Mouse (Mus musculus) erythroblast, embryonic 14.5 days (primary cell): ENCODE data around the gene Kdm3a. TPM values are rescaled to one million over a fixed set of nuclear protein-coding genes. Genes with fewer than 3 reads are reported as not detected.
A peak's percentile ranks its signal among the peaks of the same experiment; 100 is the strongest.

Experiments
- H3K27me3 ChIP-seq: 2 replicates; pipeline ENCODE4 v1.6.1; 2012; ENCODE audit warnings: inconsistent platforms; ENCODE audit not compliant: control insufficient read depth
- H3K36me3 ChIP-seq: 2 replicates; pipeline ENCODE4 v1.6.1; 2012; ENCODE audit warnings: mild to moderate bottlenecking, inconsistent platforms; ENCODE audit not compliant: control insufficient read depth
- H3K4me1 ChIP-seq: 2 replicates; pipeline ENCODE4 v1.6.1; 2012; ENCODE audit warnings: inconsistent platforms; ENCODE audit not compliant: control insufficient read depth
- H3K4me3 ChIP-seq: replicated peaks from 2 replicates; pipeline ENCODE3; 2012; ENCODE audit warnings: moderate library complexity, mild to moderate bottlenecking, inconsistent platforms
- H3K9me3 ChIP-seq: 2 replicates; pipeline ENCODE4 v1.6.1; 2012; ENCODE audit warnings: low read length, inconsistent platforms, mixed read lengths; ENCODE audit not compliant: control insufficient read depth
- GATA1 ChIP-seq: IDR thresholded peaks from 2 replicates; pipeline ENCODE4 v1.6.1; 2012; ENCODE audit warnings: low read length, inconsistent platforms, mixed read lengths
- TAL1 ChIP-seq: IDR thresholded peaks from 3 replicates; pipeline ENCODE4 v1.6.1; 2012; ENCODE audit warnings: low read length, inconsistent platforms, mixed read lengths
- polyA plus RNA-seq: library from polyadenylated mRNA; stranded (reverse); fragments of >175 nt; gene quantifications from 2 replicates; pipeline ENCODE4 v1.2.3, GENCODE M21; 2012

Gene Kdm3a
- polyA plus RNA-seq = 0.45 and 0.69 TPM in 2 replicates

GRCm38 (mm10) chr6:71632829-71633662, at the start of gene Kdm3a:
TSS of gene Kdm3a (minus strand) at chr6:71632990.
- TF ChIP-seq GATA1 (no peak; the same call in 1 of the 2 replicates), TAL1 (no peak)
- Histone ChIP-seq H3K27me3 (peaks cover 16% of the 10 kb centered on the region), H3K4me1 (peaks cover 28% of the 10 kb centered on the region)

GRCm38 (mm10) chr6:71678891-71679290, 46.1 kb upstream of the Kdm3a start:
- no peak for TF ChIP-seq GATA1
- peaks cover 5% of the 10 kb centered on the region; the same call in 1 of the 2 replicates for H3K27me3 ChIP-seq
- H3K4me3 ChIP-seq = no peak overlapping the region
- no peaks in the 10 kb centered on the region for H3K36me3 ChIP-seq
- no peaks in the 10 kb centered on the region; the same call in 1 of the 2 replicates for H3K9me3 ChIP-seq
- no peaks in the 10 kb centered on the region for H3K4me1 ChIP-seq

More at GRCm38 (mm10) chr6:71632829-71633662, at the start of gene Kdm3a:
- Histone ChIP-seq H3K9me3 (no peaks in the 10 kb centered on the region), H3K36me3 (peaks cover 28% of the 10 kb centered on the region), H3K4me3 (peak within 1 kb of the TSS; percentile 95)

GRCm38 (mm10) chr6:71673166-71673565, 40.4 kb upstream of the Kdm3a start:
- Histone ChIP-seq H3K9me3 (no peaks in the 10 kb centered on the region; the same call in 1 of the 2 replicates), H3K27me3 (peaks cover 5% of the 10 kb centered on the region; the same call in 1 of the 2 replicates), H3K4me1 (no peaks in the 10 kb centered on the region), H3K4me3 (no peak overlapping the region), H3K36me3 (no peaks in the 10 kb centered on the region)
- TF ChIP-seq TAL1 (no peak), GATA1 (no peak)

GRCm38 (mm10) chr6:71664511-71664910, 31.7 kb upstream of the Kdm3a start:
- H3K9me3 ChIP-seq = no peaks in the 10 kb centered on the region
- H3K4me3 ChIP-seq = no peak overlapping the region
- H3K27me3 ChIP-seq = no peaks in the 10 kb centered on the region; the same call in 1 of the 2 replicates
- TF ChIP-seq GATA1 (no peak), TAL1 (no peak)
- no peaks in the 10 kb centered on the region for H3K36me3 ChIP-seq
- H3K4me1 ChIP-seq = peaks cover 30% of the 10 kb centered on the region

- TF ChIP-seq TAL1 (no peak), GATA1 (no peak)
- Histone ChIP-seq H3K36me3 (no peaks in the 10 kb centered on the region), H3K9me3 (no peaks in the 10 kb centered on the region), H3K4me3 (no peak overlapping the region), H3K27me3 (no peaks in the 10 kb centered on the region), H3K4me1 (peaks cover 50% of the 10 kb centered on the region)
Observed at GRCm38 (mm10) chr6:71658290-71658689, 25.5 kb upstream of the Kdm3a start.

- Histone ChIP-seq H3K9me3 (no peaks in the 10 kb centered on the region), H3K27me3 (no peaks in the 10 kb centered on the region), H3K36me3 (no peaks in the 10 kb centered on the region), H3K4me1 (peaks cover 31% of the 10 kb centered on the region), H3K4me3 (no peak overlapping the region)
- TF ChIP-seq TAL1 = no peak
- no peak for TF ChIP-seq GATA1
Observed at GRCm38 (mm10) chr6:71655835-71656234, 23.0 kb upstream of the Kdm3a start.

GRCm38 (mm10) chr6:71651868-71652267, 19.1 kb upstream of the Kdm3a start:
- H3K27me3 ChIP-seq = no peaks in the 10 kb centered on the region
- H3K4me3 ChIP-seq = no peak overlapping the region
- no peaks in the 10 kb centered on the region for H3K36me3 ChIP-seq
- TF ChIP-seq TAL1 (no peak), GATA1 (no peak)
- H3K9me3 ChIP-seq = no peaks in the 10 kb centered on the region
- H3K4me1 ChIP-seq = peaks cover 4% of the 10 kb centered on the region

GRCm38 (mm10) chr6:71632486-71632828, 333 bp downstream of the Kdm3a start:
- H3K9me3 ChIP-seq = no peaks in the 10 kb centered on the region
- no peak for TF ChIP-seq GATA1
- no peak for TF ChIP-seq TAL1
- H3K4me1 ChIP-seq = peaks cover 28% of the 10 kb centered on the region
- H3K36me3 ChIP-seq = peaks cover 33% of the 10 kb centered on the region
- H3K4me3 ChIP-seq = peak overlapping the region; percentile 95
- peaks cover 10% of the 10 kb centered on the region for H3K27me3 ChIP-seq

GRCm38 (mm10) chr6:71631706-71632461, 906 bp downstream of the Kdm3a start:
- TF ChIP-seq TAL1 = no peak
- TF ChIP-seq GATA1 = no peak
- no peaks in the 10 kb centered on the region for H3K9me3 ChIP-seq
- H3K27me3 ChIP-seq = peaks cover 5% of the 10 kb centered on the region
- peak overlapping the region; percentile 95 for H3K4me3 ChIP-seq
- H3K4me1 ChIP-seq = peaks cover 28% of the 10 kb centered on the region
- peaks cover 39% of the 10 kb centered on the region for H3K36me3 ChIP-seq

- H3K36me3 ChIP-seq = peaks cover 45% of the 10 kb centered on the region
- TF ChIP-seq GATA1 = no peak
- TF ChIP-seq TAL1 = no peak
Observed at GRCm38 (mm10) chr6:71631196-71631595, 1.6 kb downstream of the Kdm3a start.

More at GRCm38 (mm10) chr6:71631196-71631595, 1.6 kb downstream of the Kdm3a start:
- peak overlapping the region; percentile 95 for H3K4me3 ChIP-seq
- no peaks in the 10 kb centered on the region for H3K9me3 ChIP-seq
- no peaks in the 10 kb centered on the region for H3K27me3 ChIP-seq
- H3K4me1 ChIP-seq = peaks cover 28% of the 10 kb centered on the region
